ENCODE assay signal across 9 mouse cellular contexts in the genomic region with DNA sequence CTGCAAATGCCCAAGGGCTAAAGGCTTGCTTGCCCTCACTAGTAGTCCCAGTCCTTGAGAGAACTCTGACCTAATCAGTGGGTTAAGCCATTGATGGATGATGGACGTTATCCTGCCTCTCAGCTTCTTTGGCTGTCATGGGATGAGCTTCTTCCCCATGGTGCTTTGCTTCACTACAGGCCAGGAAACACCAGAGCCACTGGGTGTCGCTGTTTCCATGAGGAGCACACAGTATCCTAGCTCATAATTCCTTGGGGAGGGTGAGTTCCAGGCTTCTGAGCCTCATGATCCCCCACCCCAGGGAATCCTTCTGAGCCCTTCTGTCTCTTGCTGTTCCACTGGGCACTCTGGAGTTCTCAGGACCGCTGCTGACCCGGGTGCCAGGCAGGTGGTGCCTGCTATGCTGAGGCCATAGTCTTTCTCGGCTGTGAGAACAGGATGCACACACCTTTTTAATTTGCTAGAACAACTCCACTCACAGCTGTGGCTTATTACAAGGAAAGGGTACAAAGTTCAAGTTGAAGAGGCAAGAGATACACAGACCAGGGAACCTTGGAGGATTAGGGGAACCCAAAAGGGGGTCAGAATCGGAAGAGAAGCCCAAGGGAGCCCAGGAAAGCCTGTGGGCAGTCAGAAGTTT. TPM values are rescaled to one million over a fixed set of nuclear protein-coding genes. Genes with fewer than 3 reads are reported as not detected.
DNase-seq lines count a peak whose midpoint lies in the region; ATAC-seq lines count a peak whose summit lies in the region.
"Had no signal": no experiment of that assay in that cellular context is flagged by ENCODE, and none has a peak within 500 bp of the region (broad histone marks: within the 10 kb centered on the region; RNA-seq: fewer than 3 reads in every experiment).

No protein-coding gene starts in this region.

- no peak overlapping the region for H3K9ac ChIP-seq in heart, embryonic 12.5 days
- no peak overlapping the region for H3K9ac ChIP-seq in hindbrain, embryonic 13.5 days
- H3K9ac ChIP-seq: liver, embryonic 13.5 days had no signal

- ATAC-seq in heart, embryonic 12.5 days (ENCODE audit: insufficient number of reproducible peaks, low FRiP score) = no peak
- ATAC-seq in hindbrain, embryonic 13.5 days (ENCODE audit: low FRiP score) = peak; percentile 43; the same call in 1 of the 2 replicates

- H3K4me3 ChIP-seq in heart, embryonic 12.5 days = no peak overlapping the region
- H3K4me3 ChIP-seq in hindbrain, embryonic 13.5 days = no peak overlapping the region
- H3K4me3 ChIP-seq: liver, embryonic 13.5 days had no signal

- no peak overlapping the region for H3K27ac ChIP-seq in heart, embryonic 12.5 days (ENCODE audit: poor library complexity, severe bottlenecking)
- H3K27ac ChIP-seq in hindbrain, embryonic 13.5 days = no peak overlapping the region
- H3K27ac ChIP-seq: liver, embryonic 13.5 days had no signal

- no peaks in the 10 kb centered on the region for H3K36me3 ChIP-seq in heart, embryonic 12.5 days
- H3K36me3 ChIP-seq in hindbrain, embryonic 13.5 days = no peaks in the 10 kb centered on the region
- H3K36me3 ChIP-seq: liver, embryonic 13.5 days had no signal

- H3K9me3 ChIP-seq in heart, embryonic 12.5 days (replicated peaks) = no peaks in the 10 kb centered on the region
- no peaks in the 10 kb centered on the region for H3K9me3 ChIP-seq in hindbrain, embryonic 13.5 days
- H3K9me3 ChIP-seq: liver, embryonic 13.5 days had no signal

- no peaks in the 10 kb centered on the region for H3K4me1 ChIP-seq in heart, embryonic 12.5 days (replicated peaks)
- no peaks in the 10 kb centered on the region for H3K4me1 ChIP-seq in hindbrain, embryonic 13.5 days (replicated peaks)

- peaks cover 25% of the 10 kb centered on the region for H3K27me3 ChIP-seq in heart, embryonic 12.5 days (replicated peaks)
- H3K27me3 ChIP-seq in hindbrain, embryonic 13.5 days = no peaks in the 10 kb centered on the region
- H3K27me3 ChIP-seq: liver, embryonic 13.5 days had no signal

- peak; percentile 90 for DNase-seq in heart, adult 11 months
- DNase-seq in adipocyte (ENCODE audit: low spot score) = peak; percentile 65
- DNase-seq in embryo, embryonic 10.5 days (ENCODE audit: low spot score) = peak; percentile 79
- peak; percentile 44 for DNase-seq in left cerebral cortex, adult 11 months (ENCODE audit: low spot score)
- peak; percentile 75 for DNase-seq in mesoderm, embryonic 11.5 days (ENCODE audit: low read depth, low spot score)
- DNase-seq in thymus, postnatal 36 days = no peak
- DNase-seq: liver, embryonic 13.5 days had no signal

- 33% methylated on average over 6 of the region's 6 CpGs for WGBS in heart, embryonic 12.5 days
- WGBS in hindbrain, embryonic 13.5 days = 33% methylated on average over 6 of the region's 6 CpGs

- no peak overlapping the region for H3K4me2 ChIP-seq in heart, embryonic 12.5 days
- no peak overlapping the region for H3K4me2 ChIP-seq in hindbrain, embryonic 13.5 days
- H3K4me2 ChIP-seq: liver, embryonic 13.5 days had no signal

RNA-seq across cellular contexts. Expression of gene Agxt, which starts 6.2 kb away (rescaled TPM):
- polyA plus RNA-seq in heart, embryonic 12.5 days (2016; fragmentation: Nextera tagmentation; extraction: Ambion mirVana) = not detected in 2 replicates
- not detected in 2 replicates for polyA plus RNA-seq in hindbrain, embryonic 13.5 days (2015; fragmentation: Nextera tagmentation; extraction: Ambion mirVana)

RNA-seq across cellular contexts. Expression of gene Kif1a, which starts 27.1 kb away (rescaled TPM):
- 7.4 and 7.7 TPM in 2 replicates for polyA plus RNA-seq in heart, embryonic 12.5 days (2016; fragmentation: Nextera tagmentation; extraction: Ambion mirVana)
- 340 and 349 TPM in 2 replicates for polyA plus RNA-seq in hindbrain, embryonic 13.5 days (2015; fragmentation: Nextera tagmentation; extraction: Ambion mirVana)

RNA-seq across cellular contexts. Expression of gene 2310007B03Rik, which starts 31.9 kb away (rescaled TPM):
- not detected in 2 replicates for polyA plus RNA-seq in heart, embryonic 12.5 days (2016; fragmentation: Nextera tagmentation; extraction: Ambion mirVana)
- polyA plus RNA-seq in hindbrain, embryonic 13.5 days (2015; fragmentation: Nextera tagmentation; extraction: Ambion mirVana) = 0.29 and 0.30 TPM in 2 replicates

RNA-seq across cellular contexts. Expression of gene Crocc2, which starts 39.7 kb away (rescaled TPM):
- polyA plus RNA-seq in heart, embryonic 12.5 days (2016; fragmentation: Nextera tagmentation; extraction: Ambion mirVana) = 0.11 and 0.17 TPM in 2 replicates
- polyA plus RNA-seq in hindbrain, embryonic 13.5 days (2015; fragmentation: Nextera tagmentation; extraction: Ambion mirVana) = 0.19 and 0.38 TPM in 2 replicates
- polyA plus RNA-seq: liver, embryonic 13.5 days had no signal

Comparison
In these comparisons a context has a peak if more than half of its experiments do, and no peak if none do; other contexts are left out.
1. DNase-seq: peak in heart, adult 11 months (single experiment), adipocyte (single experiment), embryo, embryonic 10.5 days (single experiment), left cerebral cortex, adult 11 months (single experiment) and mesoderm, embryonic 11.5 days (single experiment); none in thymus, postnatal 36 days (0 of 2).
2. RNA of gene Kif1a, which starts 27.1 kb away (polyA plus RNA-seq): 340 to 349 TPM in hindbrain, embryonic 13.5 days; 7.4 to 7.7 TPM in heart, embryonic 12.5 days; every median in the first group is over 10 times any median in the second.